Mouse (Mus musculus): Measurements from ENCODE around the gene Gm45062.

Gene Gm45062

DNA sequence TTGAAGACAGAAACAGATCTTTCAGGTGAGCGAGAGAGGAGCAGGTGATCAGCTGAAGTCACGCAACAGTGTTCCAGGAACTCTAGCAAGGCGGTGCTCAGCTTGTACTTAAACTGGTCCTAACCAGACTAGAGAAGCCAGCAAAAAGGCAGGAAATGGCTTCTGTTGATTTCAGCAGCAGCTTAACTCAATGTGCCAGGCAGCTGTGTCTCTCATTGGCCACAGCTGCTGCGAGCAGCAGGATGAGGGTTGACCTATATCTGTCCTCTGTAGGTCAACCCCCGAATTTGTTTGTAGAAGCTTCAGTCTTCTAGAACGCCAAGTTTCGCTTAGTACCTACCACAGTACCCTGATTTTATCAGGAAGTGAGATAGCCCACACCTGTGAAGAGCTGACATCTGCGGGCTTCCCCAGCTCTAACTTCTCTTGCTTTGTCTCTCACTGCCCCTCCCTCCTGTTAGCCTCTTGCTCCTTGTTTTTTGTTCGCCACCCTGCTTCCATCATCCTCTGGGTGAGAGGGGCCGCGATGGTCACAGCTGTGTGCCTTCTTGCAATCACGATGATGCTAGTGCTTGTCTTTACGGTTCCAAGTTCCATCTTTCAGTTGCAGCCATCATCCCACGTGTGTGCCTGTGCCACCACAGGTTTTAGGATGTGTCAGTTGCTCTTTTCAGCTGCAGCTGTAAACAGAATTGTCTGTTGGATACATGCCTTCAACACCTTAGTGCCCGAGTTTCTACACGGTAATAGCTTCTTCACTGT lies 226.3 kb downstream of the Gm45062 start:
- peak; percentile 92 for DNase-seq

DNA sequence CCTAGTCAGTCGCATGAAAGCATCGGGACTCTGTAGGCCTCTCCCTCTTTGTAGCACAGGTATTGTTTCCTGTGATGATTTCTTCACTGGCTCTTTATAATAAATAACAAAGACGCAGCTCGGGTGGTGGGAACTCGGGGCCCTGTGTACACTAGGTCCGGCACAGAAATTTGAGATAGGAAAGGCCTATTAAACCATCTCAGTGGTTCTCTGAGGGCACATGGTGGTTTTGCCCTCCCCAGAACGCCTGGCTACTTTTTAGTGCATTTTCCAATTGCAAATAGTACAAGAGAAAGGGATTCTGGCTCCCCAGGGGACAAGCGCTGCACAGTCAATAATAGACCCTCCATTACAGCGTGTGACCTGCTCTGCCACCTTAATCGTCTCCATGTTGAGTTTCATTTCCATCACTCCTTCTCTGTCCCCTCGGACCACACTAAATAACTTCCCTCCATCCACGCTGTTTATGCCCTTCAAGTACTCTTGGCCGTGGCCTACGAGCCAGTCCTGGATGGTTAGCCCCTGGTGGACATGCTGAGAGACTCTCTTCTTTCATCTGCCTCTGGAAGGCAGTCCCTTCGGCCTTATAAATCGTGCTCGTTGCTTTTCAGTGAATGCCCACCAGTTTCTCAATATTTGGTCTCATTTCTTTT lies 227.3 kb downstream of the Gm45062 start:
- peak; percentile 60 for DNase-seq

GRCm38 (mm10) chr6:8487044-8487853 lies 228.0 kb downstream of the Gm45062 start:
- no peak for DNase-seq

- DNase-seq, result peak; percentile 70
These were observed 229.0 kb downstream of the Gm45062 start for GRCm38 (mm10) chr6:8488249-8488648.

- peak; percentile 51 for DNase-seq
These were observed 230.0 kb downstream of the Gm45062 start for GRCm38 (mm10) chr6:8489266-8489665.

GRCm38 (mm10) chr6:8489938-8490585 lies 230.8 kb downstream of the Gm45062 start:
- DNase-seq, result peak; percentile 76

- no peak for DNase-seq
These were observed 233.0 kb downstream of the Gm45062 start for GRCm38 (mm10) chr6:8492248-8492647.

DNA sequence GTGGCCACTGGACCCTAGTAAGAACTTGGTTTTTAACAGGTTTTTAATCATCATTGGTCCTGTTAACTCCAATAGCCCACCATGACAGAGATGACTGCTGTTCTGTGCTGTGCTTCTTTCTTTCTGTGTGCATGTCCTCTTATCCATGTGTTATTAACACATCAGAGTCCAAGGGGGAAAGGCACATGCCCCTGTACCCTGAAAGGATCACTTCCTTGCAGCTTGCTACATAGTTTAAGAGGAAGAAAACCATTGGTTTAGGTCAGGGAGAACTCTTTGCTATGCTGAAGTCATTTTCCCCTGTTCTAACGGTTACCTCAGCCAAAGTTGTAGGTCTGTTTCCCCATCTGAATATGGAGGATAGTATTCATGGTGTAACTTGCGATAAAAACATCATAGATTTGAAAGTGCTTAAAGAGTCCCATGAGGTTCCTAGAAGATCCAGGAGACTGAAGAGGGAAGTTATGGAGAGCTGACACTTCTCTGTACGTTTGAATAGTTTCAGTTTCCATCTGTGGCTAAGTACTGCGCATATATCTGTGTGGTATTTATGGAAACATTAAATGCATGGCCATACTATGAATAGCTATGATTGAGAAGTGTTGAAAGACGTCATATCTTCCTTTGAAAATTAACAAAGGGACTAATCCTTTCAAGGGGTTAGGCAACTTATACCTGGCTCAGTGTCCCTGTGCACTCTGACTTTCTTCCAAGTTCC lies 236.0 kb downstream of the Gm45062 start:
- no peak for DNase-seq

GRCm38 (mm10) chr6:8495827-8496222 lies 236.6 kb downstream of the Gm45062 start:
- no peak for DNase-seq

DNA sequence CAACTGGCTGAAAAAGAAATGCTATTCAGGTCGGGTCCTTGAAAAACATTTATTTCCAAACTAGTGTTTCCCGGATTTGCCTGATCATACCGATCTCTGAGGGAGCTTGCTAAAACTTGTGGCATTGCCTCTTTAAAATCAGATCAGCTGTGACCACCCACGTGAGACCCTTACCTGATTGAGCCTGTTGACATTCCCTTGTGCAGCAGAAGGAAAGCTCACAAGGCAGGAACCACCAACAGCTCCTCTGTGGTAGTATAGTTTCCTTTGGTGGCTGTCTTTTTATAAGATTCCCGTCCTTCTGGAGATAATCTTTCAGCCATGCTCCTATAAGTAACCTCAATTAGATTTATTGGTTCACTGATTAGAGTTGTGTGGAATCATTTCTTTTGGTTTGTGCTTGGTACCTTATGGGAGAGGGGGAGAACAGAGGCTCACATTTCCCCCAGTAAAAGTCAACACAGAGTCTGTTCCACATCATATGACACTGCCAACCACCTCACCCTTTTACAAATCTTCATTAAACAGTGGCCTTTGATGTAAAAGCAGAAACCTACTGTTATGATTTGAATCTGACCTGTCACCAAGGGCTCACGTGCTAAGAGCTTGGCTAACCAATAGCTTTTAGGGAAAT lies 238.1 kb downstream of the Gm45062 start:
- DNase-seq, result no peak

DNA sequence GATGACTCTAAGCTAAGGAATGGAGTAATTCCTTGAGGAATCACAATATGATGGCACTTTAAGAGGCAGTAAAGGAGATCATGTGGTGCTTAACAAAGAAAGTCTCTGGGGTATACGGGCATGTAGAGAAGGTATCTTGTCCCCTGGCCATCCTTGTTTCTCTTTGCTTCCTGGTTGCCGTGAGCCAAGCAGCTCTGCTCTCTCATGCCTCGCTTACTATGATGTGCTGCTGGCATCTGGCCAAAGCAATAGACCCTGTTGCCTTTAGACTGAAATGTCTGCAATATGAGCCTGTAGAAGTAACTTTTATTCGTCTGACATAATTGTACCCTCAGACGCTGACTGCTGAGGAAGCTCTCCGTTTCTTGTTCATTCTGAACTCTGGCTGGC lies 238.6 kb downstream of the Gm45062 start:
- DNase-seq, result no peak

- no peak for DNase-seq
These were observed 239.7 kb downstream of the Gm45062 start for GRCm38 (mm10) chr6:8498961-8499360.

GRCm38 (mm10) chr6:8503953-8504352 lies 244.7 kb downstream of the Gm45062 start:
- DNase-seq, result no peak

DNA sequence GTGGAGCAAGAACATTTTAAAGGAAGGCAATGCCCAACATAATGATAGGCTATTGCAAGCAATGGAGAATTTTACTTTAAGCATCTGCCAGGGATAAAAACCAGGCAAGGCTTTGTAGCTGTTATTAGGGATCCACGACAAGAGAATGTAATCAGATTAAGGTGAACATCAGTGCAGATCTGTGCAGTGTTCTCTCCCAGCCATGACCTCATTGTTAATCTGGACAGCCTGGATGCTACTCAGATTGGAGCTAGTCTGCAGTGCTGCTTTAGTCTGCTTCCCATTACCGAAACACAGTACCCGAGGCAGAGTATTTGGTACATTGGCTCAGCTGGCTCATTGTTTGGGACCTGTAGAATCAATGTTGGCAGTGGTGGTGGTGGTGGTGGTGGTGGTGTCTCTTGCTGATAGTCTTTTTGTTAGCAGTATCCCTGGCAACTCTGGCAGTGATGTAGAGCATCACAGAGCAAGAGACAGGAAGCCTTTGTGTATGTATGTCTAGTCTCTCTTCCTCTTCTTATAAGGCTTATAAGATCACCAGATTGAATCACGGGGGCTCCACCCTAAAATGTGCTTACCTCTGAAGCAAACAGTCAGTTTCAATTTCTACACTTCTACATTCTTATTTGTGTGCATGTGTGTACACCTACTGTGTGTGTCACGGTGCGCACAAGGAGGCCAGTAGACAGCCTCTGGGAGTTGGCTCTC lies 245.4 kb downstream of the Gm45062 start:
- DNase-seq, result peak; percentile 83

- DNase-seq, result no peak
These were observed 247.4 kb downstream of the Gm45062 start for GRCm38 (mm10) chr6:8506631-8507030.

GRCm38 (mm10) chr6:8508883-8509536 lies 249.8 kb downstream of the Gm45062 start:
- peak; percentile 100 for DNase-seq

GRCm38 (mm10) chr6:8509551-8509950 lies 250.3 kb downstream of the Gm45062 start, which contains the start of gene Glcci1:
Gene Glcci1, plus strand, starts transcription at chr6:8509600.
- DNase-seq, result peak; percentile 98

- peak; percentile 94 for DNase-seq
These were observed 251.0 kb downstream of the Gm45062 start for GRCm38 (mm10) chr6:8509961-8510863.

- peak; percentile 28 for DNase-seq
These were observed 251.7 kb downstream of the Gm45062 start for GRCm38 (mm10) chr6:8510864-8511428.

Data from heart, adult 11 months (tissue).